Mouse (Mus musculus): ENCODE measurements around the gene Pi16.

GRCm38 (mm10) chr17:29282216-29282952 lies 35.1 kb upstream of the Pi16 start:
- TF ChIP-seq EP300 (IDR thresholded peaks at IDR 0.05; ENCODE audit: low read depth) (no peak), CTCF (IDR thresholded peaks at IDR 0.05; ENCODE audit: low read depth) (no peak)
